Mouse (Mus musculus): ENCODE measurements around the gene Nrcam.

Nrcam gene

GRCm38 (mm10) chr12:44602269-44602957 is 273.7 kb downstream of the Nrcam start:
- no peak for DNase-seq (ENCODE audit: low read depth in 2 of 2, low spot score in 2 of 2)

- no peak for DNase-seq (ENCODE audit: low read depth in 2 of 2, low spot score in 2 of 2)
Measured at GRCm38 (mm10) chr12:44602958-44603331, 274.3 kb downstream of the Nrcam start.

GRCm38 (mm10) chr12:44617001-44617421 is 288.3 kb downstream of the Nrcam start:
- DNase-seq (ENCODE audit: low read depth in 2 of 2, low spot score in 2 of 2), result no peak

GRCm38 (mm10) chr12:44617488-44617887 is 288.8 kb downstream of the Nrcam start:
- DNase-seq (ENCODE audit: low read depth in 2 of 2, low spot score in 2 of 2), result no peak

GRCm38 (mm10) chr12:44639341-44639921 is 310.7 kb downstream of the Nrcam start:
- no peak for DNase-seq (ENCODE audit: low read depth in 2 of 2, low spot score in 2 of 2)

GRCm38 (mm10) chr12:44640579-44640978 is 311.9 kb downstream of the Nrcam start:
- no peak for DNase-seq (ENCODE audit: low read depth in 2 of 2, low spot score in 2 of 2)
